Mouse (Mus musculus) neural tube, embryonic 11.5 days (tissue): ENCODE data around the gene Ccdc146. TPM values are rescaled to one million over a fixed set of nuclear protein-coding genes. Genes with fewer than 3 reads are reported as not detected.

Experiments used
- ATAC-seq: fragments of 200-750 bp; cut with Nextera tagmentation; 2 replicates; pipeline ENCODE4 v1.8.0; 2017; ENCODE audit warnings: moderate number of reproducible peaks, mild to moderate bottlenecking, moderate TSS enrichment, moderate library complexity; ENCODE audit not compliant: insufficient read depth, low FRiP score, low TSS enrichment
- DNase-seq: peaks from one replicate; pipeline ENCODE4 v3.0.0-alpha.2; 2015; ENCODE audit warnings: low spot score
- H3K27ac ChIP-seq: fragments of 300-500 bp; sonication (generic); 2 replicates; pipeline ENCODE4 v1.5.1; 2014; ENCODE audit warnings: low read depth, mild to moderate bottlenecking, low read length
- H3K27me3 ChIP-seq: fragments of 300-500 bp; sonication (generic); 2 replicates; pipeline ENCODE4 v1.6.1; 2014; ENCODE audit warnings: mild to moderate bottlenecking, low read length, mixed read lengths; ENCODE audit not compliant: control insufficient read depth, insufficient read depth
- H3K36me3 ChIP-seq: fragments of 300-500 bp; sonication (generic); 2 replicates; pipeline ENCODE4 v1.6.1; 2014; ENCODE audit warnings: mild to moderate bottlenecking, low read length, moderate library complexity, mixed read lengths; ENCODE audit not compliant: control insufficient read depth, insufficient read depth
- H3K4me1 ChIP-seq: fragments of 300-500 bp; sonication (generic); 2 replicates; pipeline ENCODE4 v1.6.1; 2014; ENCODE audit warnings: low read length, mixed read lengths; ENCODE audit not compliant: control insufficient read depth, insufficient read depth
- H3K4me2 ChIP-seq: fragments of 300-500 bp; sonication (generic); 2 replicates; pipeline ENCODE4 v1.6.1; 2014; ENCODE audit warnings: low read depth, mild to moderate bottlenecking, moderate library complexity
- H3K4me3 ChIP-seq: fragments of 300-500 bp; sonication (generic); 2 replicates; pipeline ENCODE4 v1.5.1; 2014; ENCODE audit warnings: low read depth, low read length
- H3K9ac ChIP-seq: fragments of 300-500 bp; sonication (generic); 2 replicates; pipeline ENCODE4 v1.6.1; 2014; ENCODE audit warnings: mild to moderate bottlenecking, low read length
- H3K9me3 ChIP-seq: fragments of 300-500 bp; sonication (generic); 2 replicates; pipeline ENCODE4 v1.6.1; 2016; ENCODE audit warnings: low read length; ENCODE audit not compliant: control insufficient read depth
- WGBS: fragments of 180-500 bp; shearing (Covaris S2); extraction: QIAGEN DNeasy Blood & Tissue Kit; methylation state at CpG from one replicate; pipeline ENCODE4 v1.1.7; 2014; 5-methylcytosine and 5-hydroxymethylcytosine counted together
- polyA plus RNA-seq: library from polyadenylated mRNA; unstranded; fragments of >200 nt; fragmentation: Nextera tagmentation; extraction: Ambion mirVana; gene quantifications from 2 replicates; pipeline ENCODE4 v1.2.1, GENCODE M21; 2014

Gene Ccdc146
- polyA plus RNA-seq, 1 experiment from 2014 or later: 0.31 TPM

DNA sequence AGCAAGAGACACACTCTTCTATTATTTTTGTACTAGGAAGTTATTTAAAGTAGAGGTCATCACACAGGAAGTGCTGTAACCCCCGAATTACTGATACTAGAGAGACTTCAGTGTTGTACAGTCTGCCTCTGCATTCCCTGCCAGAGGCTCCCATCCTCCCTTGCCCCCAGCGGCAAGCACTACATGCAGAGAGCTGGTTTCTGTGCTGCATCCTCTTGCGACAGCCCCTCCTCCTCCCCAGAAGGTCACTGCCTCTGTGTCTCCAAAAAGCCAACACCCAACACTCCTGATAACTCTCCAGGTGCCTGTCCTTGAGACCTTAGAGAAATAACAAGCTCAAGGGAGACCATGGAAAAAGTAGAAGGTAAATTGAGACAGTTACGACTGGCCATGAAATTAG, 167.4 kb downstream of the Ccdc146 start:
- no peaks in the 10 kb centered on the region for H3K9me3 ChIP-seq
- no peak for ATAC-seq
- H3K4me2 ChIP-seq: no peak overlapping the region
- H3K36me3 ChIP-seq: no peaks in the 10 kb centered on the region
- WGBS: 67% methylated on average over 4 of the region's 4 CpGs
- no peak overlapping the region for H3K9ac ChIP-seq
- H3K4me1 ChIP-seq: peaks cover 4% of the 10 kb centered on the region
- H3K27ac ChIP-seq: no peak overlapping the region
- no peak overlapping the region for H3K4me3 ChIP-seq
- DNase-seq: no peak
- H3K27me3 ChIP-seq: no peaks in the 10 kb centered on the region

DNA sequence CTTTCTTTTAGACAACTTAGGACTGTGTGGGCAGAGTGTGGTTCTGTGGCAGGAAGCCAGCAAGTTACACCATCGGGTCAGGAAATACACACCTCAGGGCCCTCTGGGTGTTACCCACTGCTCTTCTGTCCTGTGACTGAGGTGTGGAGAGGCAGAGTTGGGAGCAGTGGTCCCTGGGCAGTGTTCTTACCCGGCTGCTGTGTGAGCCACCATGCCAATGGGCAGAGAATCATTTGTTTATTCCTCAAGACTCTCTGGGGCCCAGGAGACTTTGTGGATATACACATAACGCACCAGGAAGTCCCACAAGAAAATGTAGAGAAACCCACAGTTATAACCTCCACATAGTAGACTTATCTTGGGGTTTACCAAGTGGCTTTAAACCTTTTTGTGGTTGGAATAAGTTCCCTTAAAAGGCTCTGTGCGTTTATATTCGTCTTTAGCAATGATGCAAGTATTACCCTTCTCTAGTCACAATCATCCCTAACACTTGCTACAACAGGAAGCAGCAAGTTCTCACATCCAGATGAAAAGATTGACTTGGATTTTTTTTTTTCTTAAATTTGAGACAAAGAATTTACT, 168.8 kb downstream of the Ccdc146 start:
- Histone ChIP-seq H3K4me1 (no peaks in the 10 kb centered on the region), H3K4me2 (no peak overlapping the region), H3K27ac (no peak overlapping the region), H3K9me3 (no peaks in the 10 kb centered on the region), H3K9ac (no peak overlapping the region), H3K4me3 (no peak overlapping the region), H3K36me3 (no peaks in the 10 kb centered on the region), H3K27me3 (no peaks in the 10 kb centered on the region)
- ATAC-seq: no peak
- DNase-seq: no peak
- 87% methylated on average over 5 of the region's 5 CpGs for WGBS

DNA sequence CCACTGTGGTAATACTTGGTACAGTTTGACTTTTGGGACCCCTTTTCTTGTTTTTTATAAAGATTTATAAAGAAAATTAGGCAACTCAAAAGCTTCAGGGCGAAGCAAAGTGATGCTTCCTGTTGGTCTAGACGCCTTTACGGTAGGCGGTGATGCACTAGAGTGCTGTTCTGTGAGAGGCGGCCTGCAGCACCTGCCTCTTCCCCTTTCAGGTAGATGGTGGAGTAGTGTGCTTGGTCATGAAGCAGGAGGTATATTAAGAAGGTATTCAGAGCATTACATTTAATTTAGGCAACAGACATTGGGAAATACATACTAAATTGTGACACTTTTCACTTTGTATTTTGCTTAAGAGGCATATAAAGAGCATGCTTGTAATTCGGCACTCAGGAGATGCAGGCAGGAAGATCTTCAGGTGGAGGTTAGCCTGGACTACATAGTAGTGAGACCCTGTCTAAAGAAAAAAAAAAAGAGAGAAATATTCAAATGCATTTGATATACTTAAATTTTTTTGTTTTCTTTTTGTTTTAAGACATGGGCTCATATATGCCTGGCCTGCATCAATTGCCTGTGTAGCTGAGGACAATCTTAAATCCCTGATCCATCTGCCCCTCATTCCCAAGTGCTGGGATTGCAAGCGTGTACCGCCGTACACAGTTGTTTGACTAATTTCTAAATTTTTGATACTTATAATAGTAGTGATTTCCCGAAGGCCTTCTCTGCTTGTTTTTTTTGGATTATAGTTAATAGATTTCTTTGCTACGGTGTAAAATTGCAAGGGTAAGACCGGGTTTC, 169.5 kb downstream of the Ccdc146 start:
- Histone ChIP-seq H3K4me1 (no peaks in the 10 kb centered on the region), H3K4me2 (no peak overlapping the region), H3K4me3 (no peak overlapping the region), H3K9me3 (no peaks in the 10 kb centered on the region), H3K27ac (no peak overlapping the region), H3K9ac (no peak overlapping the region), H3K27me3 (no peaks in the 10 kb centered on the region), H3K36me3 (no peaks in the 10 kb centered on the region)
- 92% methylated on average over 12 of the region's 12 CpGs for WGBS
- DNase-seq (no peak), ATAC-seq (no peak)

DNA sequence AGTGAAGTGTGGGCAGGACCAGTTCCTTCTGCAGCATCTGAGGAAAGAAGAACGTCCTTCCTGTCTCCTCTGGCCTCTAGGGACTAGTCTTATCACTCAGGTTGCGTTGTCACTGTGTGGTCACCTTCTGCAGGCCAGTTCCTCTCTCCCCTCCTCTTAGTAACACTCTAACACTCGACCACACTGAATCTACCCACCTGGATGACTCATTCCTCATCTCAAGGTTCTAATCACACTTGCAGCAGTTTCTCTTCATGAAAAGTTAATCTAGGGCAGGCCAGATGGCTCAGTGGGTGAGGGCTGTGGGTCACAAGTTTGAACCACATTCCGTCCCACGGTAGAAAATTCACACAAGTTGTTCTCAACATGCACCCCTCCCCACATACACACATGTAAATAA, 175.6 kb downstream of the Ccdc146 start:
- no peaks in the 10 kb centered on the region for H3K4me1 ChIP-seq
- H3K36me3 ChIP-seq: no peaks in the 10 kb centered on the region
- 75% methylated on average over 5 of the region's 5 CpGs for WGBS
- no peak overlapping the region for H3K27ac ChIP-seq
- ATAC-seq (no peak), DNase-seq (no peak)
- H3K9me3 ChIP-seq: no peaks in the 10 kb centered on the region
- no peak overlapping the region for H3K4me2 ChIP-seq
- H3K9ac ChIP-seq: no peak overlapping the region
- H3K27me3 ChIP-seq: no peaks in the 10 kb centered on the region
- H3K4me3 ChIP-seq: no peak overlapping the region

DNA sequence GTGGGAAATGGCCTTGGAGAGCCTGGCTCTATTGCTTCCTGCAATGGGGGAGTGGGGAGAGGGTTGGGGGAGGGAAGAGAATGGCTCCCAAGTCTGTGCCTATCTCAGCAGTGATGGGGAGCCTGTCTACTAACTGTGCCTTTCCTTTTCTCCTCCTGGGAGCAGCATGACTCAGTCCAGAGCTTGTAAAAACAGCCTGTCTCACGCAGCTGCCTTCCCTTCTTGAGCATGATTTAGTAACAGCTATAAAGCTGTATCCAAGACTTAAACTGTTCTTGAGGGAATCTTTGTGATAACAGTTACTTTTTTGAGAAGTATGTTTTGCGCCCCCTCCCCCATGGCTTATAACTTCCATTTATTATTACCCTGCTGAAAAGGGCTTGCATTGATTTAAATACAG, 176.6 kb downstream of the Ccdc146 start:
- H3K9ac ChIP-seq: no peak overlapping the region
- ATAC-seq (no peak), DNase-seq (no peak)
- H3K27ac ChIP-seq: no peak overlapping the region
- no peaks in the 10 kb centered on the region for H3K27me3 ChIP-seq
- 58% methylated on average over 2 of the region's 2 CpGs for WGBS
- H3K4me1 ChIP-seq: no peaks in the 10 kb centered on the region
- H3K4me2 ChIP-seq: no peak overlapping the region
- H3K36me3 ChIP-seq: no peaks in the 10 kb centered on the region
- no peaks in the 10 kb centered on the region for H3K9me3 ChIP-seq
- no peak overlapping the region for H3K4me3 ChIP-seq

DNA sequence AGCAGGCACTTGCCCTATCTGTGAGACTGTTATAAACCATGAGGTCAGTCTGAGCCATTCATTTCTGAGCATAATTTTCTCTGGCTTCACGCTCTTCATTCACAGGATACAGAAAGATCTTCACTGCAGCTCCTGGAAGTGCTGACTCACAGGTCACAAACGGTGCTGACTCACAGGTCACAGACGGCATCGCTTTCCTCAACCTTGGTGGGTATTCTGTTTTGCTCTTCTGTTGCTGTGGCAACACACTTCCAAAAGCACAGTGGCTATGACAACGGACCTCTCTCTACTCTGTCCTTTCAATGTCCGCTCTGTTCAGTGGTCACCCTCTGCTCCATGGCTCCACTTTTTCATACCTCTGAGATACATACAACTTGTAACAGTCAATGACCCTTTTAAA, 177.7 kb downstream of the Ccdc146 start:
- 68% methylated on average over 6 of the region's 6 CpGs for WGBS
- Histone ChIP-seq H3K4me3 (no peak overlapping the region), H3K36me3 (no peaks in the 10 kb centered on the region), H3K9me3 (no peaks in the 10 kb centered on the region), H3K4me1 (no peaks in the 10 kb centered on the region), H3K9ac (no peak overlapping the region), H3K27me3 (no peaks in the 10 kb centered on the region), H3K4me2 (no peak overlapping the region), H3K27ac (no peak overlapping the region)
- no peak for DNase-seq
- ATAC-seq: no peak

DNA sequence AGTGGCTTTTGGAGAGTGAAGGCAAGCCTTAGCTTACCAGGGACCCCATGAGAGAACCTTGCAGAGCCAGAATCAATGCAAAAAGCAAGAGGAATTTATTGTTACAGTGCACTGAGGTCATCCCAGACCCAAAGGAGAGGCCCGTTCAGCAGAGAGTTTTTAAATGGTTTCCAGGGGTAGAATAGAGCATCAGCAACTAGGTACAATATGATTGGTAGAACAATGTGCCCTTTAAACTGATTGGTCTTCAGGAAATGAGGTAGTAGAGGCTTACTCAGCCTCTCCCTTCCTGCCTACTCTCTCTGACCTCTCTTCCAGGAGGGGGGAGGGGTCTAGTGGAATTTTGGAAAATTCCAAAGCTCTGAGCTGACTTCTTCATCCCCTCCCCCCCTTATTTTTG, 179.2 kb downstream of the Ccdc146 start:
- no peak overlapping the region for H3K4me3 ChIP-seq
- no peaks in the 10 kb centered on the region for H3K4me1 ChIP-seq
- H3K9me3 ChIP-seq: no peaks in the 10 kb centered on the region
- 77% methylated on average over 1 of the region's 1 CpGs for WGBS
- H3K27ac ChIP-seq: no peak overlapping the region
- no peaks in the 10 kb centered on the region for H3K36me3 ChIP-seq
- ATAC-seq: no peak
- H3K9ac ChIP-seq: no peak overlapping the region
- H3K4me2 ChIP-seq: no peak overlapping the region
- no peak for DNase-seq
- H3K27me3 ChIP-seq: no peaks in the 10 kb centered on the region

DNA sequence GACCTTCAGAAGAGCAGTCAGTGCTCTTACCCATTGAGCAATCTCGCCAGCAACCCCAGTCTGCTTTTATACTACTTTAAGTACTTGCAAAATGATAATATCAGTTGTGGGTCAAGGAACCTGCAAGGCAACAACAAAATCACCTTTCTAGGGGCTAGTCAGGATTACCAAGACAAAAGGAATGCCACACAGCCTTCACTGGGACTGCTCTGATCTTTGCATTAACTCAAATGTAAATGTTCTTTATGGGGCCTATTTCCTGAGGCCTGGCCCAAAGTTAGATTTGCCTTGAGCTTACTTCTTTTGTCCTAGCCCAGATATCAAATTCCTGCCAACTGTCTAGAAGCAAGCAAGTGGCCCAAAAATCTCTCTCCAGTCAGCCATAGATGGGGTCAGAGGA, 179.9 kb downstream of the Ccdc146 start:
- Histone ChIP-seq H3K27me3 (no peaks in the 10 kb centered on the region), H3K9me3 (no peaks in the 10 kb centered on the region), H3K4me2 (no peak overlapping the region), H3K4me1 (no peaks in the 10 kb centered on the region), H3K27ac (no peak overlapping the region), H3K4me3 (no peak overlapping the region), H3K9ac (no peak overlapping the region), H3K36me3 (no peaks in the 10 kb centered on the region)
- ATAC-seq (no peak), DNase-seq (no peak)
- 68% methylated on average over 1 of the region's 1 CpGs for WGBS
